Mouse (Mus musculus) adrenal gland, adult 8-10 months (tissue): ENCODE data around the gene Srp72. TPM values are rescaled to one million over a fixed set of nuclear protein-coding genes. Genes with fewer than 3 reads are reported as not detected.

Experiments used
- DNase-seq: peaks from one replicate; pipeline ENCODE4 v3.0.0; 2022
- total RNA-seq, 4 experiments: library from RNA; stranded (reverse); gene quantifications; 2 replicates each; pipeline ENCODE4 v1.2.4; 2022

Srp72 gene
- total RNA-seq: 100 to 1,000 TPM; 124 to 171 (median 156) TPM

DNA sequence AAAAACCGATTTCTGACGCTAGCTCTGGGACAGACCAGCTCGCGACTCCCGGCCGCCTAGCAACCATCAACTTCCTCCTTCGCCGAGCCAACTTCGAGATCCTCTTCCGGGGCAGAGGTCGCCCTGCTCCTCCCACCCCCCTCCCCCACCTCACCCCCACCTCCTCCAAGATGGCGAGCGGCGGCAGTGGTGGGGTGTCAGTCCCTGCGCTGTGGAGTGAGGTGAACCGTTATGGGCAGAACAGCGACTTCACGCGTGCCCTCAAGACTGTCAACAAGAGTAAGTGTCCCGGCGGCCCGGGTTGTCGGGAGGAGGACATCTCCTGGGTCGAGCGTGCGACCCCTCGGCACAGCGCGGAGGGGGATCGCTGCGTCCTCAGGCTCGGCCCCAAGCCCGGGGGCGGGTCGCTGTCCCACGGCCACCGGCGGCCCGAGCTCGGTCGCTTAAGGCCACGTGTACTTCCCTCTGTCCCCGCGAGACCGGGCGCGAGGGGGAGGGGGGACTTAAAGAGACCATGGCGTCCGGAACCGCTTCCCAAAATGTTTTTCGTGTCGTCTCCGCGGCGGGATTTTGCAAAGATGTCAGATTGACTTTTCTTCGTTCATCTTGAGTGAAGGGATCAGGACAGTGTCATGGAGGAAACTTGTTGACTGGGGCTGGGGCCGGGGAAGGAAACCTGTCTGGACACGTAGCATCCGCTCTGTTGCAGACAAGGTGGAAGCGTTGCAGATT is at the start of gene Srp72:
TSS of gene Srp72 (plus strand) at position 130 of the 732 bp plus-strand sequence.
- peak; percentile 77 for DNase-seq

DNA sequence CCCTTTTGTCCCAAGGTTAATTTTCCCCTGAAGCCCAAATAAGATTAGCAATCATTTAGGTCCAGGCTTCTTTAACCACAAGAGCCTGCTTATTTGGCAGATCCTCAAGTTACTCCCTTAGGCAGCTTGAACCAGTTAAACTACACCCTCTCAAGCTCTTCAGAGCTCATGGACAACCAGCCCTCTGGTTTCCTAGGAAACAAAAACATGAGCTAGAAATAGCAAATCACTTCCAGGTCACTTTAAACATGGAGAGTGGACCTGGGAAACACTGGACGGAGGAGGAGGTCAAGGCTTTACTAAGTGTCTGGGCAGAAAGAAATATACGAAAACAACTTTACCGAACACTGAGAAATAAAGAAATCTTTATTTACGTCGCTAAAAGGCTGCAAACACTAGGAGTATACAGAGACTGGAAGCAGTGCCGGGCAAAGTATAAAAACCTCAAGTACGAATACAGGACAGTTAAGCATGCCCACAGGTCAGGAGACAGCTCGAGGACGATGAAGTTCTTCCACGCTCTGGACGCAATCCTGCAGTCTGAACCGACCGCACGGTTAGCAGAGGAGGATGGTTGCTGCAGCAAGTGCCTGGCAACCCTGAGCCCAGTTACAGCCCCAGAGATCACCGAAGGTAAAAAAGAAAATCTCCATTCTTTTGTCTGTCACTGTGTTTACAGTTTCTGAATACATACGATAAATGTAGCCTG is 46.2 kb upstream of the Srp72 start:
- no peak for DNase-seq

DNA sequence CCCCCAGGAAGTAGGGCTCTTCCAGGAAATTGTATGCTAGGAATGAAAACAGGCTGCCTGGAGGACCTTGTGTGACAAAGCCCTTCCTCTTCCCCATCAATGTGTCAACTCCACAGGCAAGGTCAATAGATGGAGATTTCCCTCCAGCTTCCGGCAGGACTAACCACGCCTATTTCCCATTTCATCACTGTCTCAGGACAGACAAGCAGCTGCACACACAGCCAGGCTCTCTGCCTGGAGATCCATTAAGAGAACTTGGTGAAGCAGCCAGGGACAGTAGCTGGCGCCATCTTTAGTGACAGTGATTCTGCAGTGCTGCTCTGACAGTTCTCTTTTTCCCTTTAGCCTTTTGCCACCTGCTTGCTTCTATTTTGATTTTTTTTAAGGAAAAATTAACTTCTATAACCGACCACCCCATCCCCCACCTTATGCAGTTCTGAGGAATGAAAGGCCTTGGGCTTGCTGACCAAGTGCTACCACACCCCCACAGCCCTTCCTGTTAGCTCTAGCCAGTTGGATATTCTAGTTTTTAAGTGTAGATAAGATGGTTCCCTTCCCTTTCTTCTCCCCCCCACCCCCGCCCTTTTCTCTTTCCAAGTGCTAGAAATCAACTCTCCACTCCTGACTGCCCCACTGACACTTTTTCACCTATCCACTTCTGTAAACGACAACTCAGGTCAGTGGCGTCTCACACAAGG is 45.2 kb upstream of the Srp72 start:
- no peak for DNase-seq

DNA sequence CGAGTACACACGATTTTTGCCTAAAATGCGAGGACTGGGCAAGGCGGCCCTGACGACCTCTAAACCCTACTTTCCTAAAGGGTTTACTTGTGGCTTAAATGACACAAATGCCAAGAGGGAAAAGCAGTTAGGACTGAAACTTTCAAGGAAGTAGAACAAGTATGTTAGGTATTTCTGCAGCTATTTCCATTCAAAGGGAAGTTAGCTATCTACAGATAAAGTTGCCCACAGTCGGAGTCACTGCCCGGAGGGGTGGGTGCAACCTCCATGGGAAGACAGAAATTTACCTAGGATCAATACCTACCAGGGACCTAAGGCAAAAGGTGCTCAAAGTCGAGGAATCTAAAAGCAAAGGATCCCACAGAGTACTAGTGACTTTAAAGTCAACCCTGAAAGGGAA is 34.8 kb upstream of the Srp72 start:
- no peak for DNase-seq

DNA sequence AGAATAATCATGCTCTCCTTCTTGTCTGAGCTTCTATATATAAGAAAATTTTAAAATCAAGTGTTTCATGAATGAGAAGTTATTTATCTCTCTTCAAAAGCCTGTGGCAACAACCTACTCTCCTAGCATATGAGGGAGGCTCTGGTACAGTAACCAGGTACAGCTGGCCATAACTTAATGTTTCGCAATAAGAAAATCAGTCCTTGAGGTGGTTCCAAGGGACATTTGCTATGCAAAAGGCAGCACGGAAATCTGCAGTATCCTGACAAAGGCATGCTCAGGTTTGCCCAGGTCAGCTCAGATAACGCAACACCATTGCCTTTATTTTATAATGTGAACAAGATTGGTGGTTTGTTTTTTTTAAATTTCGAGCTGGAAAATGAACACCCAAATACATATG is 32.5 kb upstream of the Srp72 start:
- DNase-seq: no peak

DNA sequence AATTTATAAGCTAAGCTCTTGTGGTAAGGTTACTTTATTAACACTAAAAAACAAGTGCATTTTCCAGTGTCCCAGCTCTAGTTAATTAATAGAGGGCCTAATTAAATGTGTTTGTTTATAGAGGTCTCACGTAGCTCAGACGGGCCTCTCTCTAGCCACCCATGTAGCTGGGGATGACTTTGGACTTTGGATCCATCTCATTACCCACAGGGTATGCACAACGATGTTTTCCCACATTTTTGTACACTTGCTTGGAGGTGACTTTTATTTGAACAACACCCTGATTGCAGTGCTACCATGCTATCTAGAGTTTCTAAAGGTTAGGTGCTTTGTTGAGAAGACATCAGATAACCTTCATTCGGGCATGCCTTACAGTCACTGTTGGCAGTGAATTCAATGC is 32.0 kb upstream of the Srp72 start:
- no peak for DNase-seq

DNA sequence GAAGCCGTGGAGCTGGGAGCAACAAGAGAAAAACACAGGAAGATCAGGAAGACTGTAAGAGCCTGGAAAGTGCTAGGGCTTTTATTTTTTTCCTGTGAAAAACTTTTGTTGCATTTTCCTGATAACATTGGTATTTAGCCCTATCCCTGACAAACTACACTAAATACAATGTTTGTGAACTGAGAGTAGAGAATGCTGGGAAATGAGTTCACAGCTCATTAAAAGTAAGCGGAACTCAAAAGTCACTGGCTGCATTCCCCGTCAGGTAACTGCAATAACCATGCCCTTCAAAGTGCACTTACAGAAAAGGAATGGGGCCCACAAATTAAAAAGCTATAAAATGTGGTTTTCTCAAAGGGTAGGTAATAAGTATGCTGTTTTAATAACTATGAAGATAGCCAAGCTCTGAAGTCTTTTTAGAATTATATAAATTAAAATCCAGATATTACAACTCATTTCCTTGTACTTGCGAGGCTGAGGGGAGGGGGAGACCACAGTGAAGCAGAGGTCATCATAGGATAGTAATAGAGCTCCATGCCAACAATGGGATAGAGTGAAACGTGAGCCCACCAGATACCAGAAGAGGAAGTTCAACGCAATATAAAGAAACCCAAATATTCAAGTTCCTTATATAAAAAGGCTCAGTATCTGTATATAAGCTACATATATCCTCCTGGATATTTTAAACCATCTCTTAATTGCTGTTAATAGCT is 29.4 kb upstream of the Srp72 start:
- no peak for DNase-seq

DNA sequence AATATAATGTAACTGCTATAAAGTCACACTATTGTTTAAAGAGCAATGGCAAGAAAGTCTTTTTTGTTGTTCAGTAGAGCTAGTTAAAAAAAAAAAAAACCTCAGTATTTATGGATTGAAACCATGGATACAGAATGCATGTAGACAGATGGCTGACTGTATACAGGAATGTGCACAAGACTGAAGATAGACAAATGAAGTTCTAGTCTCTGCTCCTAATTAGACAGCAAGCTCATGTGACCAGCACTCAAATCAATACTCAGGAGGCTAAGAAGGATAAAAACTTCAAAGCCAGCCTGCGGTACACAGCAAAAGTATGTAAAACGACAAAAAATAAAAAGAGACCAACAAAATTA is 28.8 kb upstream of the Srp72 start:
- DNase-seq: no peak

DNA sequence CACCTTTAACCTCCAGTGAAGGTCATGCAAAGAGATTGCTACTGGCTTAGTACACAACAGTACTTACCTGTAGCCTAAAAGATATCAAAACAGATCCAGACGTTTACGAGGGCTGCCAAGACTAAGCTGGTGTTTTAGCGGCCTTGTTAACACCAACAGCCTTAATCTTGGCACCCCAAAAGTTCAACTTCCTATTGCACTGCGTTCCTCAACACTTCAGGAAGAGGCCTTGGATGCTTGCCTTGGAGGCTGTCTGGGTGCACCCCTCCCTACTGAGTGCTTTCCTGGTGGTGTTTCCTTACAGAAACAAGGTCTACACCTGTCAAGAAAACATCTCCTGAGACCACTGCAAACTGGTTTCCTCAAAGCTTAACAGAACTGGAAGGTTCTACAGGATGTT is 27.3 kb upstream of the Srp72 start:
- no peak for DNase-seq

DNA sequence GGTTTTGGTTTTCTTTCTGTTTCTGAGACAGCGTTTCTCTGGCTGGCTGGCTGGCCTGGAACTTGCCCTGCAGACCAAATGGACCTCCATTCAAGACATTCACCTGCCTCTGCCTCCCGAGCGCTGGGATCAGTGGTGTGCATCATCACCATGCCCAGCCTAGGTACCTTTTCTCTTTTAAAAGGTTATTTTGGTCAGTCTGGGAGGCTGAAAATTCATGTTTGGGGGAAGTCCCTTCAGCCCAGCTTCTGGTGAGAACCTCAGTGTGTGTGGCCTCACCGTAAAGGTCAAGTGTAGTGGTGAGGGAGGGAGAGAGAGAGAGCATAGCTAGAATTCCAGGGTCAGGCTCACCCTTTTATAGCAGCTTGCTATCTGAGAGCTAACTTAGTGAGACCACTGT is 26.7 kb upstream of the Srp72 start:
- no peak for DNase-seq

DNA sequence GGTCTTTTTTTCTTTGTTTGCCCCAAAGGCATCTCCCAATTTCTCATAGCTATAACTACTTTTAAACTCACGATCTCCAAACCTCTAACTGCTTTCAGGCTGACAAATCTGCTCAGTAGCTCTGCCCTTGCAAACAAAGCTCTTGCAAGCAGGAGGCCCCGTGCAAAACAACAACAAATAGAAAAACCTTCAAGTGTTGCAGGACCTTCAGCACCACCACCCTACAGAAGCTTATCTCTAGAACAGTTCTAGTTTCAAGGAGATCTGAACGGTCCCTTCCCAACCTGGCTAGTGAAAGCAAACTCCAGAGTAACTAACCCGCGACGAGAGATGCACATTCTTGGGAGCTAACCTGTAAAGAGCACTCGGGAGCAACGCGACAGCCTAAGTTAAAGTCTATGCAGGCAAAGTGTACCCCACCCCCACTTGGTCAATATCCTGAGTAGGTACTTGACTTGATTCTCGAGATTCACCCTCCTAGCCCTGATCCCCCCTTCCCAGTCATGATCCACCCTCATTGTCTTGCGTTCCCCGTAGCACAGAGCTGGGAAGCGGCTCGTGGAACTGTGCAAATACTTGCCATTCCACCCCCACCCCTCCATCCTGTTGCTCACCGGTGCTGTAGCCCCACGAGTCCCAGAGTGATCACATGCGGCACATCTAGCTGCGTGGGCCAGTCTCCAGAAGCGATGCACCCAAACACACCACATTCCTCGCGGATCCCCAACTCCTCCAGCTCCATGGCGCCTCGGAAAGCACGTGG is 24.0 kb upstream of the Srp72 start:
- no peak for DNase-seq

DNA sequence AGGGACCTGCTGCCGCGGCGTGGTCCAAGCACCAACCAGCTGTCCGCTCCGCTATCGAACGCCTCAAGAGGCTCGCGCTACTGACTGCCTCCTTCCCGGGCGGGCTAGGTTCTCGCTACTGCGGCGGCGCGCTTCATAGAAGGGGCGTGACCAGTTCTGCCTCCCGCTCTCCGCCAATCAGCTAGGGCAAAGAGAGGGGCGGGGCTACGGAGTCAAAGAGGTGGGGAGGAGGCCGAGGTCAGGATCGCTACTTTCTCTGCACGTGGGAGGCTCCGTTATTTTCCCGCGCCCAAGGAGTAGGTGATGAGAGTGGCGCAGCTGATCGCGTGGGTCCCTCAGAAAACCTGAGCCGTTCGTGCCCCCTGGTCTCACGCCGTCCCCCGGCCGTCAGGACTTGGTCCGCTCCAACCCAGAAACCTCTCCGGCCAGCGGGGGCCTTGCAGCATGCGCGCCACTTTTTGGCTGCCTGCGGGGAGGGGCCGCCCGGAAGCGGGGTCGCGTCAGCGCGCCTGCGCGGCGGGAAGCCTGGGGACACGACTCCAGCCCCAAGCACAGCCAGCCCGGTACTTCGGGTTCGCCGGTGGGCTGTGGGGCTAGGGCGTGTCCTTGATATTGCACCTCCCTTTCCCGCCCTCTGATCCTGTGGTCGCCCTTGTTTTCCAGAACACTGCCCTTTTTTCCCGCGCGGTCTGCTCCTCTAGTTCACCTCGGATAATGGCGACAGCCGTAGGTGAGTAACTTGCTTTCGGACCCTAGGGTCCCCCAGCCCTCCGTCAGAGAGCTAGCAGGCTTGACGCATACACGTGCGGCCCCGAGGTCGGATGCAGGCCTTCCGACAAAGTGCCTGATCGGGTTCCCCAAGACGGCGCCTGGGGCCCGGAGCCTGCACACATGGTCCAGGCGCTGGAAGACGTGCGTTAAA is 23.1 kb upstream of the Srp72 start, which contains the start of the genes Paics and Ppat:
TSS of gene Paics (plus strand) at position 202 of the 922 bp plus-strand sequence.
TSS of gene Ppat (minus strand) at position 473 of the 922 bp plus-strand sequence.
- peak; percentile 98 for DNase-seq

DNA sequence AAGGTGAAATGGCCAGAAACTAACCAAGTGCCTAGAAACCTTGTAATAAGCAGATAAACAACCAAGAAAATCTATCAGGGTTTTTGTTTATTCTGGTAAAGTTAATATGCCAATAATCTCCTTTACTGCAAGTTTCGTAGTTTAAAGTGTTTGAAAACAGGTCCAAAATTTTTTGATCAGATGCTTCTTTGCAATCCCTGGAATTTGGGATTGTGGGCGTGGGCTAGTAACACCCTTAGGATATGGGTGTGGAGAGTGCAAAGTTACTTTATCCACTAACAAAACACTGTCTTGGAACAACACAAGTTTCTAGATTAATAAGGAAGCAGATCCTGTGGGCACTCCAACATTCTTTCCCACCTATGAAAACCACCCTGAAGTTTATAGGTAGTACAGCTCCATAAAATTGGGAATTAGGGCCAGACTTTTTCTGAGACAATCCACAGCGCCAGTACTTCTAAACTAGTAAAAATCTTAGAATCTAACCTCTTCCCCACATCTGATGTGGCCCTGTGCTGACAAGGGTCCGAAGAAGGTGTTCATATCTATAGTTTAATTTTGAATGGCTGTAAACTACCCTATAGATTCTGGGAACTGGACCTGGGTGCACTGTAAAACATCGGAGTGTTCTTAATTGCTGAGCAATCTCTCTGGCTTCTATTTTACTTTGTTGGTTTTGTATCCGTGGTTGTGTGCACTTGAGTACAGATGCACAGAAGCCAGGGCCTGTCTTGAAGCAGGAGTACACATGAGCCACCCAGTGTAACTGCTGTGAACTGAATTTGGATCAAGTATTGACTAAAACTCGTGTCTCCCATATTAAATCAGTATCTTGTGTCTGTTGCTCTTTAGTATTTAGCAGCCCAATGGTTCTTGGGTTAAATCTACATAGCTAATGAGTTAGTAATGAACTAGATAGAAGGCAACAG is 22.1 kb upstream of the Srp72 start:
- no peak for DNase-seq

DNA sequence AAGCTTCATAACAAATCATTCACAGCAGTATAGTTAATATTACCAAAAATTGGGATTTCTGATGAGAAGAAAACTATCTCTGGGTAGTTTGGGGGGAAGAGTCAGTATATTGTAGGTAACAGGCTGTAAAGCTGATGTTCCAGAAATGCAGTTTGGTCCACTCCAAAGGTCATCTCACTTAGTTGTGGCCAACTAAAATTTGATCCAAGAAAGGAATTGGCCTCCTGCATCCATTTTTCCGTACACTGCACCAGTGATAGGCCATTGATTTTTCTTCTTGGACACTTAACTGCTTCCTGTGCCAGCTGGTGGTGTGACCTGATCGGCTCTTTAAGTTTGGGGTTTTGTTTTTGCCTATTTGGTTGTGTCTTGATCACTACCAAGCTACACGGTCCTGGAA is 20.7 kb upstream of the Srp72 start:
- no peak for DNase-seq

DNA sequence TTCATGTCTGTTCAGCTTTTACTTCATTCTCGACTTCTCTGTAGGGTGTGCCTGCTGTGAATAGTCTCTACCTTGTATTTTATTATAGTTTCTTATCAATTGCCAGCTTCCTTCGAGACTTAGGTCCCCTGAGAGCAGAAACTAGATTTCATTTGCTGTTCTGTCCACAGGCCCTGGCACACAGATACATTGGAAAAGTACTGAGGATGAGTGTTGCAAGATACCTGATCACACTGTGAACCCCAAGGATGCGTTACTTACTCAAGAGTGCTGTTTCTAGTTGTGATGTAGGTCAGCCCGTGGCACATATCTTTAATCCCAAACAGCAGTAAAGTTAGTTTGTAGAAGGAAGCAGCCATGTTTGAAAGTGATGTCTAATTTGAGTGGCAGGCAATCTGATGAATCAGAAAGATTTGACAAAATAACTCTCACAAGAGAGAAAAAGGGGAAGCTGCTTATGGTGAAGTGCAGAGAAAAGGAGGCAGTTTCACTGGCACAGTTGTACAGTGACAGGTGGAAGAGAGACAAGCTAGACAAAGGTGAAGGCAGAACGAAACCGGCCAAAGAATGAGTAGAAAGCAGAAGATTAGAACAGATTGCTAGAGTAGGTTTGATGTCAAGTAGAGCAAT is 20.1 kb upstream of the Srp72 start:
- peak; percentile 39 for DNase-seq

DNA sequence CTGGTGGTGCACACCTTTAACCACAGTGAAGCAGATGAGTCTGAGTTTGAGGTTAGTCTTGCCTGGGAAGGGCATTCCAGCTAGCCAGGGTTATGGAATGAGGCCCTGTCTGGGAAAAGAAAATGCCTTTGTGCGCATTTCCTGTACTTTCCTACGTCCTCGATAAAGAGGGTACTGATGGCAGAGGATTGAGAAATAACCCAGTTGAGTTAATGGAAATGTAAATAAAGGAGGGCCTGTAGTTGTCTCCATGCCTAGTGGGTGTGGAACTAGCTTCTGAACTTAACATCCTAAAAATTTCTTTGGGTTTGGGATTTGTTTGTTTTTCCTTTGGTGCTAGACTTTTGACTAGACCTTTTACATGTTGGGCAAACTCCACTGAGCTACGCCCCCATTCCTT is 19.0 kb upstream of the Srp72 start:
- DNase-seq: no peak

DNA sequence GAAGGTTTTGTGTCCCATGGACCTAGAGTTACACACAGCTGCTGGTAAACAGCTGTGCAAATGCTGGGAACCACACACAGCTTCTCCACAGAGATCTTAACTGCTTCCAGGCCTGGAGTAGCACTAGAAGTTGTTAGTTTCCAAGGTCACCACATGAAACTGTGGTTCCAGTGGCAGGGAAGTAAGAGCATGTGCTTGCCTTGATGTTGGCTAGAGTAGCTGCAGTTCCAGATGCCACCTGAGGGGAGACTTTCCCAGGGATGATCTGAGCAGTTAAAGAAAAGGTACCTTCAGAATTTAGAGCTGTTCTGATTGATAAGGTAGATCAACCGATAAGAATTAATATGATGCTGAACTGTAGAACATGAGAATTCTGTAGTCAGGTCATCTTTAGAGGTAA is 16.5 kb upstream of the Srp72 start:
- DNase-seq: no peak

DNA sequence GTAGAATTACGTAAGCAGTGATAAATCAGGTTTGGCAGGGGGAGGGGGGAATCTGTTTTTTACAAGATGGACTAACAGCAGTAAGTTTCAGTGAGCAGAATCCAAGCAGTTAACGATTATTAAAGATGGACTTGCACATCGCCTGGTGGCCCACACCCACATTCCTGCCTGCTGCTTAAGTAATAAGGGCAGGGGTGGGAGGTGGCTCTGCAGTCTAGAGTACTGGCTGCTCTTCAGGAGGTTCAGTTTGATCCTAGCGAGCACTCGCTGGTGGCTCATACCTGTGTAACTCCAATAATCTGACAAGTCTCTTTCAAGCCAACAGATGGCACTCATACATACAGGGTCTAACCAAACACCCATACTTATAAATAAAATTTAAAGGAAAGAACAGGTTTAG is 14.9 kb upstream of the Srp72 start:
- no peak for DNase-seq

DNA sequence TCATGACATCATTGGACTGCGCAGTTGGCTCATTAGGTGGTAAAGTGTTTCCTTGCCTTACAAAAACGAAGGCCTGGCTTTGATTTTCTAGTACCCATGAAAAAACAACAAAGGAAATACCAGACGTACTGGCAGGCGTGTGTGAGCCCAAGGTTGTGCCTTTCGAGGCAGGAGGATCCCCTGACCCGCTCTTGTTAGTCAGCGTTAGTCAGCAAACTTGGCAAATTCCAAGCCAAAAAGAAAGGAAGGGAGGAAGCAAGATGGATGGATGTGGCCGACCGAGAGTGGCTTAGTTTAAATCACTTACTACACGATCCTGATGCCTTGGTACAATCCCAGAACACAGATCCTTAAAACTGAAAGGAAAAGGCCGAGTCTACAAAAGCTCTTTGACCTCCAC is 11.9 kb upstream of the Srp72 start:
- DNase-seq: peak; percentile 77
